Mouse (Mus musculus): ENCODE data around the gene Tas2r109. TPM values are rescaled to one million over a fixed set of nuclear protein-coding genes. Genes with fewer than 3 reads are reported as not detected.
"Not testable (repeated sequence)": the region's sequence is repeated elsewhere in the genome, so short reads cannot be mapped to it uniquely, and the experiment has no call there.

Tas2r109 gene
- polyA plus RNA-seq (2012; rRNA removed) (not detected in 2 replicates), polyA plus RNA-seq (2014; fragmentation: Nextera tagmentation; extraction: Ambion mirVana) (not detected in 2 replicates)

DNA sequence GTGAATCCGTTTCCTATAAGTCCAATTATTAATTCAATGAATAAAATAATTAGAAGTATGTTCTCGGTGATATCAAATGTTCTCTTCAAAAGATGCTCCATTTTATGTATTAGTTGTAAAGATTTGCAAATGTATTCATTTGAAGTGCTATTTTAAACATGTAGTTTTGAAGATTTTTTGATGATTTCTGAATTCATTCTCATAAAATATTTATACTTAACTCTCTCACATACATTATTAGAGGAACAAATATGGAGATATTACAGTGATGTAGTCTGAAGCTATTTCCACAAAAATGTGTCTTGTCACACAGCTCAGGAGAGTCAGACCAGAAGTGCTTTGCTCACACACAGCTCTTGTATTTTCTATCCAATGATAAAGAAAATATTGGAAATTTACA, at the start of gene Tas2r109:
Gene Tas2r109, minus strand, starts transcription at position 101 of the 400 bp plus-strand sequence.
- WGBS (ENCODE audit: insufficient replicate concordance): 45% methylated on average over 2 of the region's 2 CpGs
- Histone ChIP-seq H3K27ac (no peak within 1 kb of the TSS), H3K4me1 (replicated peaks; ENCODE audit: control insufficient read depth in 2 of 2, insufficient read depth in 2 of 2, low read length in 1 of 2) (no peaks in the 10 kb centered on the region), H3K36me3 (replicated peaks; ENCODE audit: control insufficient read depth, insufficient read depth, low read depth) (no peaks in the 10 kb centered on the region), H3K27me3 (ENCODE audit: control insufficient read depth, insufficient read depth, low read length) (no peaks in the 10 kb centered on the region), H3K4me2 (ENCODE audit: low read depth) (no peak within 1 kb of the TSS), H3K9ac (replicated peaks) (no peak within 1 kb of the TSS), H3K9me3 (ENCODE audit: control insufficient read depth, low read length) (no peaks in the 10 kb centered on the region), H3K4me3 (ENCODE audit: insufficient read depth in 1 of 2, low read depth in 2 of 2, low read length in 2 of 2) (no peak within 1 kb of the TSS)
- TF ChIP-seq CTCF (IDR thresholded peaks at IDR 0.05; ENCODE audit: low read depth): no peak
- TF ChIP-seq EP300 (IDR thresholded peaks at IDR 0.05; ENCODE audit: low read depth): no peak
- DNase-seq (ENCODE audit: low read depth in 3 of 3, low spot score in 3 of 3): no peak
- no peak for ATAC-seq (ENCODE audit: insufficient read depth)

DNA sequence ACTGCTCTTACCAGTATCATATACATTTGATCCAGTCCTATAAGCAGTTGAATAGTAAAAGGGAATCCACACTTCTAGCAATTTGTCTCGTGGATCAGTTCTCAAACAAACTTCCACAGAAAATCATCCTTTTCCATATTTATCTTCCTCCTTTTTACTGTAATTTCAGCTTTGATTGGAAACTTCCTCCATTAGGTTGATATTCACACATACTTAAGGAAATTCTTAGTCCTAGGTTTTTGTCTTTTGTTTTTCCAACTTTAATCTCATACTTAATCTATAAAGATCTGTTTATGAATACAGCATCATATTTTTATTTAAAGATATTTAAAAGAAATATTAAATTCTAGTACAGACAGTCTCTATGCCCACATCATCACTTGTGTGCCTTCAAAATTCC, 22.9 kb downstream of the Tas2r109 start, which contains the start of gene Tas2r131:
Gene Tas2r131, minus strand, starts transcription at position 101 of the 400 bp plus-strand sequence.
- DNase-seq (ENCODE audit: low read depth in 3 of 3, low spot score in 3 of 3) (no peak), ATAC-seq (ENCODE audit: insufficient read depth) (no peak)
- no peak within 1 kb of the TSS for H3K27ac ChIP-seq
- no peaks in the 10 kb centered on the region for H3K27me3 ChIP-seq (ENCODE audit: control insufficient read depth, insufficient read depth, low read length)
- no peak within 1 kb of the TSS for H3K4me2 ChIP-seq (ENCODE audit: low read depth)
- H3K9me3 ChIP-seq (ENCODE audit: control insufficient read depth, low read length): no peaks in the 10 kb centered on the region
- no peaks in the 10 kb centered on the region for H3K36me3 ChIP-seq (replicated peaks; ENCODE audit: control insufficient read depth, insufficient read depth, low read depth)
- H3K4me3 ChIP-seq (ENCODE audit: insufficient read depth in 1 of 2, low read depth in 2 of 2, low read length in 2 of 2): no peak within 1 kb of the TSS
- no peaks in the 10 kb centered on the region for H3K4me1 ChIP-seq (replicated peaks; ENCODE audit: control insufficient read depth in 2 of 2, insufficient read depth in 2 of 2, low read length in 1 of 2)
- H3K9ac ChIP-seq (replicated peaks): no peak within 1 kb of the TSS
- 23% methylated on average over 1 of the region's 1 CpGs for WGBS (ENCODE audit: insufficient replicate concordance)
- TF ChIP-seq CTCF (IDR thresholded peaks at IDR 0.05; ENCODE audit: low read depth) (no peak), EP300 (IDR thresholded peaks at IDR 0.05; ENCODE audit: low read depth) (no peak)

DNA sequence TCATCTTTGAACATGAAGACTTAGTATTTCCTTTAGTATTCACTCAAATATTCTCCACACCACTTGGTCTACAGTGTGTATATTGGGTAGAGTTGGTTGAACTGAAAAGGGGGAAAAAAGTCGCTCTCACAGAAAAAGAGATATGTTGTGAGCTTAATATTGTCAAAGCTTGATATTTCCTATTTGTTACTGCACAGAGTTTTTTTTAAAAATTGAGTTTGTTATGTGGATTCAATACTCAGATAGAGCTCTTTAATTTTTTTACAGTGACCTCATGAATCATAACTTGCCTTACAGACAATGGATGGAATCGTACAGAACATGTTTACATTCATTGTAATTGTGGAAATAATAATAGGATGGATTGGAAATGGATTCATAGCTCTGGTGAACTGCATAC, 30.0 kb downstream of the Tas2r109 start, which contains the start of gene Tas2r129:
Gene Tas2r129, plus strand, starts transcription at position 301 of the 400 bp plus-strand sequence.
- H3K4me2 ChIP-seq (ENCODE audit: low read depth): no peak within 1 kb of the TSS
- no peaks in the 10 kb centered on the region for H3K4me1 ChIP-seq (replicated peaks; ENCODE audit: control insufficient read depth in 2 of 2, insufficient read depth in 2 of 2, low read length in 1 of 2)
- H3K9ac ChIP-seq (replicated peaks): no peak within 1 kb of the TSS
- WGBS (ENCODE audit: insufficient replicate concordance): 52% methylated on average over 2 of the region's 2 CpGs
- H3K27ac ChIP-seq: no peak within 1 kb of the TSS
- no peak within 1 kb of the TSS for H3K4me3 ChIP-seq (ENCODE audit: insufficient read depth in 1 of 2, low read depth in 2 of 2, low read length in 2 of 2)
- H3K36me3 ChIP-seq (replicated peaks; ENCODE audit: control insufficient read depth, insufficient read depth, low read depth): no peaks in the 10 kb centered on the region
- no peaks in the 10 kb centered on the region for H3K27me3 ChIP-seq (ENCODE audit: control insufficient read depth, insufficient read depth, low read length)
- ATAC-seq (ENCODE audit: insufficient read depth): no peak
- no peaks in the 10 kb centered on the region for H3K9me3 ChIP-seq (ENCODE audit: control insufficient read depth, low read length)
- no peak for DNase-seq (ENCODE audit: low read depth in 3 of 3, low spot score in 3 of 3)
- TF ChIP-seq CTCF (IDR thresholded peaks at IDR 0.05; ENCODE audit: low read depth) (no peak), EP300 (IDR thresholded peaks at IDR 0.05; ENCODE audit: low read depth) (no peak)

GRCm38 (mm10) chr6:132941376-132941775, 39.4 kb downstream of the Tas2r109 start:
- not testable (repeated sequence) for H3K27me3 ChIP-seq (ENCODE audit: control insufficient read depth, insufficient read depth, low read length); H3K36me3 ChIP-seq (replicated peaks; ENCODE audit: control insufficient read depth, insufficient read depth, low read depth); ATAC-seq (ENCODE audit: insufficient read depth); H3K4me1 ChIP-seq (replicated peaks; ENCODE audit: control insufficient read depth in 2 of 2, insufficient read depth in 2 of 2, low read length in 1 of 2); DNase-seq (ENCODE audit: low read depth in 3 of 3, low spot score in 3 of 3); H3K4me2 ChIP-seq (ENCODE audit: low read depth); H3K4me3 ChIP-seq (ENCODE audit: insufficient read depth in 1 of 2, low read depth in 2 of 2, low read length in 2 of 2); H3K9me3 ChIP-seq (ENCODE audit: control insufficient read depth, low read length); H3K9ac ChIP-seq (replicated peaks); H3K27ac ChIP-seq

Other genes with a start within 250 kb of the Tas2r109 start
- gene Tas2r115, start 242.9 kb downstream of the Tas2r109 start, polyA plus RNA-seq (2012; rRNA removed): not detected in 2 replicates
- not detected in 2 replicates for gene Tas2r115, start 242.9 kb downstream of the Tas2r109 start, polyA plus RNA-seq (2014; fragmentation: Nextera tagmentation; extraction: Ambion mirVana)
- not detected in 2 replicates for gene Tas2r124, start 226.2 kb downstream of the Tas2r109 start, polyA plus RNA-seq (2012; rRNA removed)
- gene Tas2r124, start 226.2 kb downstream of the Tas2r109 start, polyA plus RNA-seq (2014; fragmentation: Nextera tagmentation; extraction: Ambion mirVana): not detected in 2 replicates
- not detected in 2 replicates for gene Tas2r102, start 218.8 kb downstream of the Tas2r109 start, polyA plus RNA-seq (2012; rRNA removed)
- gene Tas2r102, start 218.8 kb downstream of the Tas2r109 start, polyA plus RNA-seq (2014; fragmentation: Nextera tagmentation; extraction: Ambion mirVana): not detected in 2 replicates
- not detected in 2 replicates for gene Tas2r136, start 202.8 kb downstream of the Tas2r109 start, polyA plus RNA-seq (2012; rRNA removed)
- gene Tas2r136, start 202.8 kb downstream of the Tas2r109 start, polyA plus RNA-seq (2014; fragmentation: Nextera tagmentation; extraction: Ambion mirVana): not detected in 2 replicates
- not detected in 2 replicates for gene Tas2r117, start 178.1 kb downstream of the Tas2r109 start, polyA plus RNA-seq (2012; rRNA removed)
- not detected in 2 replicates for gene Tas2r117, start 178.1 kb downstream of the Tas2r109 start, polyA plus RNA-seq (2014; fragmentation: Nextera tagmentation; extraction: Ambion mirVana)
- not detected in 2 replicates for gene Tas2r123, start 133.8 kb downstream of the Tas2r109 start, polyA plus RNA-seq (2012; rRNA removed)
- not detected in 2 replicates for gene Tas2r123, start 133.8 kb downstream of the Tas2r109 start, polyA plus RNA-seq (2014; fragmentation: Nextera tagmentation; extraction: Ambion mirVana)
- gene Tas2r116, start 125.5 kb downstream of the Tas2r109 start, polyA plus RNA-seq (2012; rRNA removed): not detected in 2 replicates
- gene Tas2r116, start 125.5 kb downstream of the Tas2r109 start, polyA plus RNA-seq (2014; fragmentation: Nextera tagmentation; extraction: Ambion mirVana): not detected in 2 replicates
- gene Tas2r110, start 113.0 kb downstream of the Tas2r109 start, polyA plus RNA-seq (2012; rRNA removed): not detected in 2 replicates
- gene Tas2r110, start 113.0 kb downstream of the Tas2r109 start, polyA plus RNA-seq (2014; fragmentation: Nextera tagmentation; extraction: Ambion mirVana): not detected in 2 replicates
- not detected in 2 replicates for gene Tas2r113, start 88.0 kb downstream of the Tas2r109 start, polyA plus RNA-seq (2012; rRNA removed)
- not detected in 2 replicates for gene Tas2r113, start 88.0 kb downstream of the Tas2r109 start, polyA plus RNA-seq (2014; fragmentation: Nextera tagmentation; extraction: Ambion mirVana)
- not detected in 2 replicates for gene Tas2r125, start 71.3 kb downstream of the Tas2r109 start, polyA plus RNA-seq (2012; rRNA removed)
- not detected in 2 replicates for gene Tas2r125, start 71.3 kb downstream of the Tas2r109 start, polyA plus RNA-seq (2014; fragmentation: Nextera tagmentation; extraction: Ambion mirVana)
- gene Tas2r129, start 29.9 kb downstream of the Tas2r109 start, polyA plus RNA-seq (2012; rRNA removed): not detected in 2 replicates
- not detected in 2 replicates for gene Tas2r129, start 29.9 kb downstream of the Tas2r109 start, polyA plus RNA-seq (2014; fragmentation: Nextera tagmentation; extraction: Ambion mirVana)
- gene Tas2r131, start 23.0 kb downstream of the Tas2r109 start, polyA plus RNA-seq (2012; rRNA removed): not detected in 2 replicates
- gene Tas2r131, start 23.0 kb downstream of the Tas2r109 start, polyA plus RNA-seq (2014; fragmentation: Nextera tagmentation; extraction: Ambion mirVana): not detected in 2 replicates
- not detected in 2 replicates for gene Tas2r103, start 56.1 kb upstream of the Tas2r109 start, polyA plus RNA-seq (2012; rRNA removed)
- not detected in 2 replicates for gene Tas2r103, start 56.1 kb upstream of the Tas2r109 start, polyA plus RNA-seq (2014; fragmentation: Nextera tagmentation; extraction: Ambion mirVana)
- not detected in 2 replicates for gene Tas2r140, start 74.9 kb upstream of the Tas2r109 start, polyA plus RNA-seq (2012; rRNA removed)
- not detected in 2 replicates for gene Tas2r140, start 74.9 kb upstream of the Tas2r109 start, polyA plus RNA-seq (2014; fragmentation: Nextera tagmentation; extraction: Ambion mirVana)
- gene Smim10l1, start 123.9 kb upstream of the Tas2r109 start, polyA plus RNA-seq (2012; rRNA removed): 7.3 and 9.3 TPM in 2 replicates
- 19.2 and 20.3 TPM in 2 replicates for gene Smim10l1, start 123.9 kb upstream of the Tas2r109 start, polyA plus RNA-seq (2014; fragmentation: Nextera tagmentation; extraction: Ambion mirVana)

Data from liver, embryonic 14.5 days (tissue).